In the genomic region with DNA sequence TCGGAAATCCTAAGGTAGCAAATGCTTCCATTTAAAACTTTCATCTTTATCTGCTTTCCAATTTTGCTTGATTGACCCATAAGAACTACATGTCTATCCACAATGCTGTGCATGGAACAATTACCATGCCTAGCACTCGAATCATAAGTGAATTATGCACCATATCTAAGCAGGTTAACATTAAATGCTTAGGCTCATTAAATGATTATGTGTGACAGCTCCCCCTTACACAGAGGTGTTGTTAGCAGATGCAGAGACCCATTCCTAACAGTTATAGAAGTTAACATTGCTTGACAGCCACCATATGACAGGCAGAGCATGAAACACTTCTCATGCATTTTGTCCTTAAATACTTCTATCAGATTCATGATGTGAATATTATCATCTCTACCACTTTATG, we compare ENCODE assay signal across 18 mouse cellular contexts.
"Had no signal": no experiment of that assay in that cellular context is flagged by ENCODE, and none has a peak within 500 bp of the region (broad histone marks: within the 10 kb centered on the region; RNA-seq: fewer than 3 reads in every experiment).

No protein-coding gene starts in this region.

- H3K36me3 ChIP-seq: intestine, embryonic 15.5 days; kidney, embryonic 15.5 days; neural tube, embryonic 13.5 days had no signal

- H3K4me1 ChIP-seq: intestine, embryonic 15.5 days; kidney, embryonic 15.5 days; neural tube, embryonic 13.5 days had no signal

- ATAC-seq: intestine, embryonic 15.5 days; liver, postnatal 0 days; lung, postnatal 0 days had no signal

- H3K9ac ChIP-seq: intestine, embryonic 15.5 days; kidney, embryonic 15.5 days; liver, embryonic 14.5 days; liver, postnatal 0 days; lung, embryonic 14.5 days; neural tube, embryonic 13.5 days had no signal

- H3K9me3 ChIP-seq: intestine, embryonic 15.5 days; kidney, embryonic 15.5 days; neural tube, embryonic 13.5 days had no signal

- DNase-seq: kidney, adult 11 months; kidney, adult 8-10 months; kidney, postnatal 10 days; kidney, postnatal 36 days; layer of hippocampus, postnatal 36 days; liver, postnatal 0 days; lung, embryonic 14.5 days; right cerebral cortex, postnatal 25 days; thymus, adult 18-20 months; thymus, postnatal 36 days had no signal

- H3K27me3 ChIP-seq: intestine, embryonic 15.5 days; kidney, embryonic 15.5 days; neural tube, embryonic 13.5 days had no signal

- H3K4me3 ChIP-seq: intestine, embryonic 15.5 days; kidney, embryonic 15.5 days; left cerebral cortex, adult 2 months; myocyte; neural tube, embryonic 13.5 days had no signal

- H3K4me2 ChIP-seq: intestine, embryonic 15.5 days; kidney, embryonic 15.5 days; lung, embryonic 14.5 days; neural tube, embryonic 13.5 days had no signal

- H3K27ac ChIP-seq: intestine, embryonic 15.5 days; kidney, embryonic 15.5 days; left cerebral cortex, adult 2 months; liver, embryonic 14.5 days; macrophage; neural tube, embryonic 13.5 days had no signal
